Mouse (Mus musculus) midbrain, embryonic 14.5 days (tissue): ENCODE results near the gene Car12. TPM values are rescaled to one million over a fixed set of nuclear protein-coding genes. Genes with fewer than 3 reads are reported as not detected.

Source experiments
- ATAC-seq: fragments of 200-750 bp; cut with Nextera tagmentation; 2 replicates; pipeline ENCODE4 v1.8.0; 2017; ENCODE audit warnings: moderate number of reproducible peaks, moderate library complexity; ENCODE audit not compliant: low FRiP score, low TSS enrichment
- DNase-seq: peaks from one replicate; pipeline ENCODE4 v3.0.0-alpha.2; 2015
- H3K27ac ChIP-seq: fragments of 300-500 bp; sonication (generic); replicated peaks from 2 replicates; pipeline ENCODE4 v1.5.1; 2014; ENCODE audit warnings: mild to moderate bottlenecking, low read depth, low read length, moderate library complexity
- H3K27me3 ChIP-seq: fragments of 300-500 bp; sonication (generic); 2 replicates; pipeline ENCODE4 v1.6.1; 2014; ENCODE audit warnings: low read length, control low read depth, mixed read lengths; ENCODE audit not compliant: control insufficient read depth, insufficient read depth
- H3K36me3 ChIP-seq: fragments of 300-500 bp; sonication (generic); 2 replicates; pipeline ENCODE4 v1.6.1; 2014; ENCODE audit warnings: low read length, control low read depth; ENCODE audit not compliant: control insufficient read depth, insufficient read depth
- H3K4me1 ChIP-seq: fragments of 300-500 bp; sonication (generic); 2 replicates; pipeline ENCODE4 v1.6.1; 2014; ENCODE audit warnings: mild to moderate bottlenecking, antibody characterized with exemption, low read length, control low read depth; ENCODE audit not compliant: control insufficient read depth, insufficient read depth
- H3K4me2 ChIP-seq: fragments of 300-500 bp; sonication (generic); 2 replicates; pipeline ENCODE4 v1.6.1; 2014; ENCODE audit warnings: mild to moderate bottlenecking, low read length, moderate library complexity
- H3K4me3 ChIP-seq: fragments of 300-500 bp; sonication (generic); replicated peaks from 2 replicates; pipeline ENCODE4 v1.5.1; 2014; ENCODE audit warnings: low read depth, low read length
- H3K9ac ChIP-seq: fragments of 300-500 bp; sonication (generic); replicated peaks from 2 replicates; pipeline ENCODE4 v1.6.1; 2014; ENCODE audit warnings: mild to moderate bottlenecking, low read length, moderate library complexity
- H3K9me3 ChIP-seq: fragments of 300-500 bp; sonication (generic); 2 replicates; pipeline ENCODE4 v1.6.1; 2016; ENCODE audit warnings: low read length, control low read depth, mixed read lengths; ENCODE audit not compliant: control insufficient read depth
- whole genome bisulfite sequencing: fragments of 180-500 bp; shearing (Covaris S2); extraction: QIAGEN DNeasy Blood & Tissue Kit; methylation state at CpG from one replicate; pipeline ENCODE4 v1.1.7; 2014; 5-methylcytosine and 5-hydroxymethylcytosine counted together
- polyA plus RNA-seq: library from polyadenylated mRNA; unstranded; fragments of >200 nt; fragmentation: Nextera tagmentation; extraction: Ambion mirVana; gene quantifications from 2 replicates; pipeline ENCODE4 v1.2.1, GENCODE M21; 2014

The Car12 gene
- polyA plus RNA-seq, 1 experiment from 2014 or later = 0.62 TPM

GRCm38 (mm10) chr9:66675566-66675965, 37.9 kb upstream of the Car12 start:
- WGBS = 96% methylated on average over 1 of the region's 1 CpGs
- no peaks in the 10 kb centered on the region for H3K4me1 ChIP-seq
- H3K9ac ChIP-seq = no peak overlapping the region
- no peak overlapping the region for H3K27ac ChIP-seq
- no peaks in the 10 kb centered on the region for H3K36me3 ChIP-seq
- ATAC-seq = no peak
- no peak overlapping the region for H3K4me2 ChIP-seq
- H3K9me3 ChIP-seq = no peaks in the 10 kb centered on the region
- no peaks in the 10 kb centered on the region for H3K27me3 ChIP-seq
- DNase-seq = no peak
- H3K4me3 ChIP-seq = no peak overlapping the region

GRCm38 (mm10) chr9:66680102-66680501, 33.4 kb upstream of the Car12 start:
- H3K4me2 ChIP-seq = no peak overlapping the region
- H3K36me3 ChIP-seq = no peaks in the 10 kb centered on the region
- no peak overlapping the region for H3K9ac ChIP-seq
- ATAC-seq (no peak), DNase-seq (no peak)
- H3K27me3 ChIP-seq = no peaks in the 10 kb centered on the region
- H3K4me1 ChIP-seq = no peaks in the 10 kb centered on the region
- H3K27ac ChIP-seq = no peak overlapping the region
- no peaks in the 10 kb centered on the region for H3K9me3 ChIP-seq
- WGBS = 81% methylated on average over 6 of the region's 6 CpGs
- no peak overlapping the region for H3K4me3 ChIP-seq

- no peak overlapping the region for H3K4me3 ChIP-seq
- ATAC-seq = no peak
- no peak overlapping the region for H3K4me2 ChIP-seq
- no peak overlapping the region for H3K27ac ChIP-seq
- H3K4me1 ChIP-seq = no peaks in the 10 kb centered on the region
- H3K9ac ChIP-seq = no peak overlapping the region
- no peaks in the 10 kb centered on the region for H3K27me3 ChIP-seq
- H3K9me3 ChIP-seq = no peaks in the 10 kb centered on the region
- H3K36me3 ChIP-seq = no peaks in the 10 kb centered on the region
- 96% methylated on average over 3 of the region's 3 CpGs for WGBS
- no peak for DNase-seq
Measured at GRCm38 (mm10) chr9:66682822-66683221, 30.7 kb upstream of the Car12 start.

- H3K9me3 ChIP-seq = no peaks in the 10 kb centered on the region
- H3K27ac ChIP-seq = no peak overlapping the region
- no peak overlapping the region for H3K9ac ChIP-seq
- WGBS = 90% methylated on average over 6 of the region's 6 CpGs
- H3K4me3 ChIP-seq = no peak overlapping the region
- H3K36me3 ChIP-seq = no peaks in the 10 kb centered on the region
- H3K4me1 ChIP-seq = no peaks in the 10 kb centered on the region
- H3K27me3 ChIP-seq = no peaks in the 10 kb centered on the region
- no peak for DNase-seq
- no peak for ATAC-seq
- no peak overlapping the region for H3K4me2 ChIP-seq
Measured at GRCm38 (mm10) chr9:66685730-66686129, 27.8 kb upstream of the Car12 start.

- Histone ChIP-seq H3K4me2 (no peak overlapping the region), H3K36me3 (no peaks in the 10 kb centered on the region), H3K27me3 (no peaks in the 10 kb centered on the region), H3K9ac (no peak overlapping the region), H3K9me3 (no peaks in the 10 kb centered on the region), H3K27ac (no peak overlapping the region), H3K4me1 (no peaks in the 10 kb centered on the region), H3K4me3 (no peak overlapping the region)
- DNase-seq = no peak
- 84% methylated on average over 2 of the region's 2 CpGs for WGBS
- ATAC-seq = no peak
Measured at GRCm38 (mm10) chr9:66687713-66688112, 25.8 kb upstream of the Car12 start.

- no peaks in the 10 kb centered on the region for H3K27me3 ChIP-seq
- H3K4me1 ChIP-seq = no peaks in the 10 kb centered on the region
- no peaks in the 10 kb centered on the region for H3K36me3 ChIP-seq
- DNase-seq = no peak
- H3K9ac ChIP-seq = no peak overlapping the region
- no peak overlapping the region for H3K4me3 ChIP-seq
- ATAC-seq = no peak
- no peak overlapping the region for H3K27ac ChIP-seq
- WGBS = 80% methylated on average over 4 of the region's 4 CpGs
- H3K9me3 ChIP-seq = no peaks in the 10 kb centered on the region
- no peak overlapping the region for H3K4me2 ChIP-seq
Measured at GRCm38 (mm10) chr9:66691683-66692305, 21.7 kb upstream of the Car12 start.

GRCm38 (mm10) chr9:66697355-66698140, 15.9 kb upstream of the Car12 start:
- ATAC-seq = no peak
- Histone ChIP-seq H3K4me3 (no peak overlapping the region), H3K9ac (no peak overlapping the region), H3K36me3 (no peaks in the 10 kb centered on the region), H3K9me3 (no peaks in the 10 kb centered on the region), H3K27ac (no peak overlapping the region), H3K4me1 (no peaks in the 10 kb centered on the region), H3K27me3 (no peaks in the 10 kb centered on the region), H3K4me2 (no peak overlapping the region)
- no peak for DNase-seq
- 81% methylated on average over 7 of the region's 7 CpGs for WGBS

GRCm38 (mm10) chr9:66699748-66700147, 13.7 kb upstream of the Car12 start:
- no peak for DNase-seq
- Histone ChIP-seq H3K27ac (no peak overlapping the region), H3K4me1 (no peaks in the 10 kb centered on the region), H3K4me2 (no peak overlapping the region), H3K9me3 (no peaks in the 10 kb centered on the region), H3K36me3 (no peaks in the 10 kb centered on the region), H3K27me3 (no peaks in the 10 kb centered on the region), H3K4me3 (no peak overlapping the region), H3K9ac (no peak overlapping the region)
- ATAC-seq = no peak
- WGBS = 91% methylated on average over 4 of the region's 4 CpGs

GRCm38 (mm10) chr9:66703002-66703401, 10.5 kb upstream of the Car12 start:
- no peak overlapping the region for H3K4me3 ChIP-seq
- ATAC-seq (no peak), DNase-seq (no peak)
- no peaks in the 10 kb centered on the region for H3K9me3 ChIP-seq
- H3K36me3 ChIP-seq = no peaks in the 10 kb centered on the region
- no peak overlapping the region for H3K4me2 ChIP-seq
- H3K27me3 ChIP-seq = no peaks in the 10 kb centered on the region
- WGBS = 80% methylated on average over 4 of the region's 4 CpGs
- no peak overlapping the region for H3K27ac ChIP-seq
- H3K9ac ChIP-seq = no peak overlapping the region
- H3K4me1 ChIP-seq = 0 out of 2 replicates have a peak, but pooled peaks cover 3% of the 10 kb centered on the region
